Mouse (Mus musculus): ENCODE measurements around the gene Polr2h. TPM values are rescaled to one million over a fixed set of nuclear protein-coding genes. Genes with fewer than 3 reads are reported as not detected.
"Not testable (repeated sequence)": the region's sequence is repeated elsewhere in the genome, so short reads cannot be mapped to it uniquely, and the experiment has no call there.

The Polr2h gene
- polyA plus RNA-seq (2016; fragmentation: Nextera tagmentation; extraction: Ambion mirVana), result 68.8 and 103 TPM in 2 replicates

- no peaks in the 10 kb centered on the region for H3K9me3 ChIP-seq
- peak within 1 kb of the TSS; percentile 91 for H3K27ac ChIP-seq
- peaks cover 49% of the 10 kb centered on the region for H3K4me1 ChIP-seq
- H3K4me3 ChIP-seq, result peak within 1 kb of the TSS; percentile 66
- whole genome bisulfite sequencing, result under 1% methylated on average over 62 of the region's 62 CpGs
- peaks cover 26% of the 10 kb centered on the region for H3K36me3 ChIP-seq
- peaks cover 5% of the 10 kb centered on the region; the same call in 1 of the 2 replicates for H3K27me3 ChIP-seq (ENCODE audit: insufficient read depth, poor library complexity, severe bottlenecking)
- peak; percentile 99 for DNase-seq (ENCODE audit: low spot score)
These were observed at the start of gene Polr2h, which contains the start of gene Clcn2 for GRCm38 (mm10) chr16:20717181-20717977. Gene Polr2h (plus strand): TSS chr16:20717665. Gene Clcn2 (minus strand): TSS chr16:20717746.

- H3K4me1 ChIP-seq; H3K9me3 ChIP-seq; DNase-seq (ENCODE audit: low spot score); H3K4me3 ChIP-seq; H3K27ac ChIP-seq; H3K27me3 ChIP-seq (ENCODE audit: insufficient read depth, poor library complexity, severe bottlenecking): not testable (repeated sequence)
- 90% methylated on average over 5 of the region's 6 CpGs for WGBS
- peaks cover 18% of the 10 kb centered on the region for H3K36me3 ChIP-seq
These were observed 49.5 kb upstream of the Polr2h start, which contains the start of gene Eif4g1 for GRCm38 (mm10) chr16:20668013-20668412. Gene Eif4g1 (plus strand): TSS chr16:20668313.

- H3K27me3 ChIP-seq (ENCODE audit: insufficient read depth, poor library complexity, severe bottlenecking), result no peaks in the 10 kb centered on the region
- no peak overlapping the region for H3K27ac ChIP-seq
- WGBS, result 90% methylated on average over 3 of the region's 3 CpGs
- H3K9me3 ChIP-seq, result no peaks in the 10 kb centered on the region
- no peak for DNase-seq (ENCODE audit: low spot score)
- peaks cover 16% of the 10 kb centered on the region for H3K36me3 ChIP-seq
- H3K4me3 ChIP-seq, result no peak overlapping the region
- H3K4me1 ChIP-seq, result peaks cover 17% of the 10 kb centered on the region
These were observed 47.2 kb upstream of the Polr2h start for GRCm38 (mm10) chr16:20670291-20670690.

- no peaks in the 10 kb centered on the region for H3K9me3 ChIP-seq
- peak overlapping the region; percentile 99 for H3K4me3 ChIP-seq
- peaks cover 32% of the 10 kb centered on the region for H3K36me3 ChIP-seq
- no peak for DNase-seq (ENCODE audit: low spot score)
- no peaks in the 10 kb centered on the region for H3K27me3 ChIP-seq (ENCODE audit: insufficient read depth, poor library complexity, severe bottlenecking)
- WGBS, result 22% methylated on average over 6 of the region's 6 CpGs
- peaks cover 18% of the 10 kb centered on the region for H3K4me1 ChIP-seq
- H3K27ac ChIP-seq, result no peak overlapping the region
These were observed 45.6 kb upstream of the Polr2h start for GRCm38 (mm10) chr16:20671886-20672285.

GRCm38 (mm10) chr16:20672500-20672902, 45.0 kb upstream of the Polr2h start:
- peak; percentile 97 for DNase-seq (ENCODE audit: low spot score)
- Histone ChIP-seq H3K4me1 (peaks cover 18% of the 10 kb centered on the region), H3K9me3 (no peaks in the 10 kb centered on the region), H3K27me3 (ENCODE audit: insufficient read depth, poor library complexity, severe bottlenecking) (no peaks in the 10 kb centered on the region), H3K27ac (peak overlapping the region; percentile 98), H3K4me3 (peak overlapping the region; percentile 99), H3K36me3 (peaks cover 38% of the 10 kb centered on the region)
- under 1% methylated on average over 38 of the region's 38 CpGs for WGBS

- Histone ChIP-seq H3K27me3 (ENCODE audit: insufficient read depth, poor library complexity, severe bottlenecking) (no peaks in the 10 kb centered on the region), H3K9me3 (no peaks in the 10 kb centered on the region), H3K27ac (peak overlapping the region; percentile 98), H3K4me3 (peak overlapping the region; percentile 99), H3K4me1 (peaks cover 18% of the 10 kb centered on the region), H3K36me3 (peaks cover 44% of the 10 kb centered on the region)
- no peak for DNase-seq (ENCODE audit: low spot score)
- under 1% methylated on average over 67 of the region's 78 CpGs for WGBS
These were observed 44.3 kb upstream of the Polr2h start for GRCm38 (mm10) chr16:20672965-20673705.

GRCm38 (mm10) chr16:20673706-20674303, 43.7 kb upstream of the Polr2h start:
- peaks cover 51% of the 10 kb centered on the region for H3K36me3 ChIP-seq
- no peaks in the 10 kb centered on the region for H3K27me3 ChIP-seq (ENCODE audit: insufficient read depth, poor library complexity, severe bottlenecking)
- peaks cover 18% of the 10 kb centered on the region for H3K4me1 ChIP-seq
- no peaks in the 10 kb centered on the region for H3K9me3 ChIP-seq
- DNase-seq (ENCODE audit: low spot score), result peak; percentile 86
- peak overlapping the region; percentile 98 for H3K27ac ChIP-seq
- 7% methylated on average over 14 of the region's 14 CpGs for WGBS
- H3K4me3 ChIP-seq, result peak overlapping the region; percentile 99

GRCm38 (mm10) chr16:20675213-20675612, 42.3 kb upstream of the Polr2h start:
- Histone ChIP-seq H3K4me1 (peaks cover 18% of the 10 kb centered on the region), H3K9me3 (no peaks in the 10 kb centered on the region), H3K4me3 (peak overlapping the region; percentile 99), H3K27me3 (ENCODE audit: insufficient read depth, poor library complexity, severe bottlenecking) (no peaks in the 10 kb centered on the region), H3K36me3 (peaks cover 65% of the 10 kb centered on the region), H3K27ac (no peak overlapping the region)
- WGBS, result 95% methylated on average over 6 of the region's 6 CpGs
- DNase-seq (ENCODE audit: low spot score), result no peak

GRCm38 (mm10) chr16:20676702-20677101, 40.8 kb upstream of the Polr2h start:
- Histone ChIP-seq H3K4me3 (no peak overlapping the region), H3K4me1 (peaks cover 18% of the 10 kb centered on the region), H3K9me3 (no peaks in the 10 kb centered on the region), H3K27me3 (ENCODE audit: insufficient read depth, poor library complexity, severe bottlenecking) (no peaks in the 10 kb centered on the region), H3K36me3 (peaks cover 80% of the 10 kb centered on the region), H3K27ac (no peak overlapping the region)
- DNase-seq (ENCODE audit: low spot score), result no peak
- 90% methylated on average over 4 of the region's 4 CpGs for WGBS

GRCm38 (mm10) chr16:20677380-20677779, 40.1 kb upstream of the Polr2h start:
- peaks cover 18% of the 10 kb centered on the region for H3K4me1 ChIP-seq
- 95% methylated on average over 5 of the region's 5 CpGs for WGBS
- no peak overlapping the region for H3K4me3 ChIP-seq
- no peaks in the 10 kb centered on the region for H3K9me3 ChIP-seq
- no peak for DNase-seq (ENCODE audit: low spot score)
- H3K27me3 ChIP-seq (ENCODE audit: insufficient read depth, poor library complexity, severe bottlenecking), result no peaks in the 10 kb centered on the region
- peaks cover 86% of the 10 kb centered on the region for H3K36me3 ChIP-seq
- no peak overlapping the region for H3K27ac ChIP-seq

- DNase-seq (ENCODE audit: low spot score), result no peak
- Histone ChIP-seq H3K4me3 (no peak overlapping the region), H3K36me3 (peaks cover 94% of the 10 kb centered on the region), H3K9me3 (no peaks in the 10 kb centered on the region), H3K4me1 (peaks cover 18% of the 10 kb centered on the region), H3K27me3 (ENCODE audit: insufficient read depth, poor library complexity, severe bottlenecking) (no peaks in the 10 kb centered on the region), H3K27ac (no peak overlapping the region)
- WGBS, result 85% methylated on average over 10 of the region's 10 CpGs
These were observed 39.3 kb upstream of the Polr2h start for GRCm38 (mm10) chr16:20677974-20678675.

- no peak for DNase-seq (ENCODE audit: low spot score)
- peaks cover 15% of the 10 kb centered on the region for H3K27me3 ChIP-seq (ENCODE audit: insufficient read depth, poor library complexity, severe bottlenecking)
- H3K27ac ChIP-seq, result no peak overlapping the region
- peaks cover 63% of the 10 kb centered on the region for H3K36me3 ChIP-seq
- peaks cover 24% of the 10 kb centered on the region for H3K4me1 ChIP-seq
- 82% methylated on average over 3 of the region's 3 CpGs for WGBS
- no peak overlapping the region for H3K4me3 ChIP-seq
- H3K9me3 ChIP-seq, result no peaks in the 10 kb centered on the region
These were observed 26.7 kb upstream of the Polr2h start for GRCm38 (mm10) chr16:20690774-20691173.

Data from heart, embryonic 10.5 days (tissue).